Mouse (Mus musculus): Measurements from ENCODE around the gene Myocd. TPM values are rescaled to one million over a fixed set of nuclear protein-coding genes. Genes with fewer than 3 reads are reported as not detected.

Gene Myocd
- polyA plus RNA-seq, 1 experiment = 0.13 TPM

GRCm38 (mm10) chr11:65137145-65137652 lies 132.6 kb downstream of the Myocd start:
- Histone ChIP-seq H3K79me3 (ENCODE audit: low read depth) (no peaks in the 10 kb centered on the region), H3K4me3 (ENCODE audit: insufficient read depth, poor library complexity, severe bottlenecking) (no peak overlapping the region), H3K36me3 (ENCODE audit: control insufficient read depth, insufficient read depth) (no peaks in the 10 kb centered on the region), H3ac (ENCODE audit: control insufficient read depth, insufficient read length, low read depth) (no peak overlapping the region), H3K27me3 (ENCODE audit: control insufficient read depth, insufficient read depth, insufficient read length) (no peaks in the 10 kb centered on the region), H3K79me2 (ENCODE audit: control insufficient read depth, insufficient read depth) (no peaks in the 10 kb centered on the region)
- TF ChIP-seq CTCF (IDR thresholded peaks at IDR 0.05; ENCODE audit: control insufficient read depth, insufficient read depth, insufficient read length) (no peak), MYOD1 (IDR thresholded peaks at IDR 0.05; ENCODE audit: control insufficient read depth, insufficient read length, low read depth) (no peak), MYOG (IDR thresholded peaks at IDR 0.05; ENCODE audit: control insufficient read depth, extremely low read depth, insufficient read length) (no peak), FOSL1 (IDR thresholded peaks at IDR 0.05; ENCODE audit: insufficient read depth, low read length, poor library complexity, severe bottlenecking) (no peak), MAX (IDR thresholded peaks at IDR 0.05) (no peak), CEBPB (IDR thresholded peaks at IDR 0.05; ENCODE audit: low read depth) (no peak), USF1 (IDR thresholded peaks at IDR 0.05; ENCODE audit: low read depth) (no peak)

- H3K27me3 ChIP-seq (ENCODE audit: control insufficient read depth, insufficient read depth, insufficient read length) = no peaks in the 10 kb centered on the region
- H3K36me3 ChIP-seq (ENCODE audit: control insufficient read depth, insufficient read depth) = no peaks in the 10 kb centered on the region
- no peak overlapping the region for H3K4me3 ChIP-seq (ENCODE audit: insufficient read depth, poor library complexity, severe bottlenecking)
- TF ChIP-seq MYOG (IDR thresholded peaks at IDR 0.05; ENCODE audit: control insufficient read depth, extremely low read depth, insufficient read length) (no peak), USF1 (IDR thresholded peaks at IDR 0.05; ENCODE audit: low read depth) (no peak), CTCF (IDR thresholded peaks at IDR 0.05; ENCODE audit: control insufficient read depth, insufficient read depth, insufficient read length) (no peak), FOSL1 (IDR thresholded peaks at IDR 0.05; ENCODE audit: insufficient read depth, low read length, poor library complexity, severe bottlenecking) (no peak), CEBPB (IDR thresholded peaks at IDR 0.05; ENCODE audit: low read depth) (no peak), MAX (IDR thresholded peaks at IDR 0.05) (no peak), MYOD1 (IDR thresholded peaks at IDR 0.05; ENCODE audit: control insufficient read depth, insufficient read length, low read depth) (no peak)
- no peaks in the 10 kb centered on the region for H3K79me2 ChIP-seq (ENCODE audit: control insufficient read depth, insufficient read depth)
- H3ac ChIP-seq (ENCODE audit: control insufficient read depth, insufficient read length, low read depth) = no peak overlapping the region
- H3K79me3 ChIP-seq (ENCODE audit: low read depth) = no peaks in the 10 kb centered on the region
These were observed 134.5 kb downstream of the Myocd start for GRCm38 (mm10) chr11:65135251-65135739.

- H3K79me2 ChIP-seq (ENCODE audit: control insufficient read depth, insufficient read depth) = no peaks in the 10 kb centered on the region
- no peaks in the 10 kb centered on the region for H3K27me3 ChIP-seq (ENCODE audit: control insufficient read depth, insufficient read depth, insufficient read length)
- TF ChIP-seq MYOD1 (IDR thresholded peaks at IDR 0.05; ENCODE audit: control insufficient read depth, insufficient read length, low read depth) = no peak
- TF ChIP-seq MYOG (IDR thresholded peaks at IDR 0.05; ENCODE audit: control insufficient read depth, extremely low read depth, insufficient read length) = no peak
- no peak for TF ChIP-seq FOSL1 (IDR thresholded peaks at IDR 0.05; ENCODE audit: insufficient read depth, low read length, poor library complexity, severe bottlenecking)
- TF ChIP-seq CEBPB (IDR thresholded peaks at IDR 0.05; ENCODE audit: low read depth) = no peak
- no peak overlapping the region for H3ac ChIP-seq (ENCODE audit: control insufficient read depth, insufficient read length, low read depth)
- no peaks in the 10 kb centered on the region for H3K79me3 ChIP-seq (ENCODE audit: low read depth)
- no peaks in the 10 kb centered on the region for H3K36me3 ChIP-seq (ENCODE audit: control insufficient read depth, insufficient read depth)
- H3K4me3 ChIP-seq (ENCODE audit: insufficient read depth, poor library complexity, severe bottlenecking) = no peak overlapping the region
These were observed 136.1 kb downstream of the Myocd start for GRCm38 (mm10) chr11:65133661-65134060.

GRCm38 (mm10) chr11:65129110-65129509 lies 140.7 kb downstream of the Myocd start:
- Histone ChIP-seq H3K4me3 (ENCODE audit: insufficient read depth, poor library complexity, severe bottlenecking) (no peak overlapping the region), H3ac (ENCODE audit: control insufficient read depth, insufficient read length, low read depth) (no peak overlapping the region), H3K79me2 (ENCODE audit: control insufficient read depth, insufficient read depth) (no peaks in the 10 kb centered on the region), H3K79me3 (ENCODE audit: low read depth) (no peaks in the 10 kb centered on the region), H3K36me3 (ENCODE audit: control insufficient read depth, insufficient read depth) (no peaks in the 10 kb centered on the region), H3K27me3 (ENCODE audit: control insufficient read depth, insufficient read depth, insufficient read length) (no peaks in the 10 kb centered on the region)
- TF ChIP-seq MAX (IDR thresholded peaks at IDR 0.05) (no peak), FOSL1 (IDR thresholded peaks at IDR 0.05; ENCODE audit: insufficient read depth, low read length, poor library complexity, severe bottlenecking) (no peak), USF1 (IDR thresholded peaks at IDR 0.05; ENCODE audit: low read depth) (no peak), MYOG (IDR thresholded peaks at IDR 0.05; ENCODE audit: control insufficient read depth, extremely low read depth, insufficient read length) (no peak), CEBPB (IDR thresholded peaks at IDR 0.05; ENCODE audit: low read depth) (no peak), MYOD1 (IDR thresholded peaks at IDR 0.05; ENCODE audit: control insufficient read depth, insufficient read length, low read depth) (no peak), CTCF (IDR thresholded peaks at IDR 0.05; ENCODE audit: control insufficient read depth, insufficient read depth, insufficient read length) (no peak)

- Histone ChIP-seq H3K79me2 (ENCODE audit: control insufficient read depth, insufficient read depth) (no peaks in the 10 kb centered on the region), H3K79me3 (ENCODE audit: low read depth) (no peaks in the 10 kb centered on the region), H3ac (ENCODE audit: control insufficient read depth, insufficient read length, low read depth) (no peak overlapping the region), H3K4me3 (ENCODE audit: insufficient read depth, poor library complexity, severe bottlenecking) (no peak overlapping the region), H3K36me3 (ENCODE audit: control insufficient read depth, insufficient read depth) (no peaks in the 10 kb centered on the region), H3K27me3 (ENCODE audit: control insufficient read depth, insufficient read depth, insufficient read length) (no peaks in the 10 kb centered on the region)
- TF ChIP-seq USF1 (IDR thresholded peaks at IDR 0.05; ENCODE audit: low read depth) (peak; percentile 65), MYOG (IDR thresholded peaks at IDR 0.05; ENCODE audit: control insufficient read depth, extremely low read depth, insufficient read length) (no peak), FOSL1 (IDR thresholded peaks at IDR 0.05; ENCODE audit: insufficient read depth, low read length, poor library complexity, severe bottlenecking) (peak; percentile 96), CTCF (IDR thresholded peaks at IDR 0.05; ENCODE audit: control insufficient read depth, insufficient read depth, insufficient read length) (no peak)
These were observed 141.1 kb downstream of the Myocd start for GRCm38 (mm10) chr11:65128666-65129065.

- H3K27me3 ChIP-seq (ENCODE audit: control insufficient read depth, insufficient read depth, insufficient read length) = no peaks in the 10 kb centered on the region
- no peak overlapping the region for H3ac ChIP-seq (ENCODE audit: control insufficient read depth, insufficient read length, low read depth)
- H3K36me3 ChIP-seq (ENCODE audit: control insufficient read depth, insufficient read depth) = no peaks in the 10 kb centered on the region
- TF ChIP-seq FOSL1 (IDR thresholded peaks at IDR 0.05; ENCODE audit: insufficient read depth, low read length, poor library complexity, severe bottlenecking) (no peak), MAX (IDR thresholded peaks at IDR 0.05) (no peak), MYOG (IDR thresholded peaks at IDR 0.05; ENCODE audit: control insufficient read depth, extremely low read depth, insufficient read length) (no peak), CTCF (IDR thresholded peaks at IDR 0.05; ENCODE audit: control insufficient read depth, insufficient read depth, insufficient read length) (no peak), MYOD1 (IDR thresholded peaks at IDR 0.05; ENCODE audit: control insufficient read depth, insufficient read length, low read depth) (no peak), CEBPB (IDR thresholded peaks at IDR 0.05; ENCODE audit: low read depth) (no peak), USF1 (IDR thresholded peaks at IDR 0.05; ENCODE audit: low read depth) (no peak)
- no peaks in the 10 kb centered on the region for H3K79me3 ChIP-seq (ENCODE audit: low read depth)
- no peak overlapping the region for H3K4me3 ChIP-seq (ENCODE audit: insufficient read depth, poor library complexity, severe bottlenecking)
- no peaks in the 10 kb centered on the region for H3K79me2 ChIP-seq (ENCODE audit: control insufficient read depth, insufficient read depth)
These were observed 143.2 kb downstream of the Myocd start for GRCm38 (mm10) chr11:65126566-65126965.
